Mouse (Mus musculus) megakaryocyte, embryonic 14.5 days (primary cell): Measurements from ENCODE around the gene Car5b.

Experiments used
- FLI1 ChIP-seq: IDR thresholded peaks from 2 replicates; pipeline ENCODE4 v1.6.1; 2012; ENCODE audit warnings: low read length, inconsistent platforms, mixed read lengths
- GATA1 ChIP-seq: IDR thresholded peaks from 3 replicates; pipeline ENCODE4 v1.6.1; 2012; ENCODE audit warnings: mixed read lengths, low read length, inconsistent platforms, borderline replicate concordance

DNA sequence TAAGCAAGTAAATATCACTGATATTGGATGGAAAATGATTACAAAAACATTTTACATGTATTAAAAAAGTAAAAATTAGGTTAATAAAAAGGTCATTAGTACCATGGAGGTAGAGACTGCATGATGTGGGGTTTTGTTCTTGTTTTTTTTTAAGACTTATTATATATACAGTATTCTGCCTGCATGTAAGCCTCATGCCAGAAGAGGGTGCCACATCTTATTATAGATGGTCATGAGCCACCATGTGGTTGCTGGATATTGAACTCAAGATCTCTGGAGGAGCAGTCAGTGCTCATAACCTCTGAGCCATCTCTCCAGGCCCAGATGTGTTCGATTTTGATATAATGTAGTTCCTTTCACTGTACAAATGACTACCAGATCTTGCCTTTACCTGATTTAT, 27.9 kb downstream of the Car5b start:
- no peak for TF ChIP-seq GATA1
- no peak for TF ChIP-seq FLI1
